Mouse (Mus musculus) monocyte, adult 5-6 weeks (primary cell): Measurements from ENCODE around the gene Sh2d3c. TPM values are rescaled to one million over a fixed set of nuclear protein-coding genes. Genes with fewer than 3 reads are reported as not detected.

Source experiments
- ATAC-seq: fragments of 153-309, 156-312 bp; replicated peaks from 2 replicates; pipeline ENCODE4 v1.8.0; 2017; ENCODE audit warnings: mild to moderate bottlenecking; ENCODE audit not compliant: low TSS enrichment, insufficient number of reproducible peaks, severe bottlenecking, poor library complexity, low FRiP score
- total RNA-seq: library from RNA; stranded (forward); fragments of 200-1000, 200-491, 200-594 nt; gene quantifications from 3 replicates; pipeline ENCODE4 v1.2.3, GENCODE M21; 2017

Sh2d3c gene
- total RNA-seq, 1 experiment from 2014 or later: 37.3 TPM

- ATAC-seq: no peak
Measured at GRCm38 (mm10) chr2:32741273-32742172, 20.7 kb downstream of the Sh2d3c start.

GRCm38 (mm10) chr2:32742173-32742531, 21.3 kb downstream of the Sh2d3c start:
- no peak for ATAC-seq

GRCm38 (mm10) chr2:32744272-32744982, 23.6 kb downstream of the Sh2d3c start:
- ATAC-seq: no peak

DNA sequence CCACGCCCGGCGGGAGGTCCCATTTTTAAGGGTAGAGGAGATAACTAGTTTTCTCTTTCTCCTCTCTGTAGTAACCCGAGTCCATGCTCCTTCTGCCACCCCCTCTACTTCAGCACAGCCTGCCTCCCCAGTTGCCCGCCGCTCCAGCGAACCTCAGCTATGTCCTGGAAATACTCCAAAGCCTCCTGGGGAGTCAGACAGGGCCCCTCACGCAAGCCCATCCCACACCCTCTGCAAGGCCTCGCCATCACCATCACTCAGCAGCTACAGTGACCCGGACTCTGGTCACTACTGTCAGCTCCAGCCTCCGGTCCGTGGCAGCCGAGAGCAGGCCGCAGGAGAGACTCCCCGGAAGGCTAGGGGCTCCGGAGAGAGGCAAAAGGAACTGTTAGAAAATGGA, 28.2 kb downstream of the Sh2d3c start:
- no peak for ATAC-seq

GRCm38 (mm10) chr2:32750199-32750598, 29.3 kb downstream of the Sh2d3c start:
- ATAC-seq: no peak

- ATAC-seq: no peak
Measured at GRCm38 (mm10) chr2:32750887-32751664, 30.2 kb downstream of the Sh2d3c start.

- ATAC-seq: no peak
Measured at GRCm38 (mm10) chr2:32751665-32752033, 30.8 kb downstream of the Sh2d3c start.

- no peak for ATAC-seq
Measured at GRCm38 (mm10) chr2:32752181-32752580, 31.3 kb downstream of the Sh2d3c start.

DNA sequence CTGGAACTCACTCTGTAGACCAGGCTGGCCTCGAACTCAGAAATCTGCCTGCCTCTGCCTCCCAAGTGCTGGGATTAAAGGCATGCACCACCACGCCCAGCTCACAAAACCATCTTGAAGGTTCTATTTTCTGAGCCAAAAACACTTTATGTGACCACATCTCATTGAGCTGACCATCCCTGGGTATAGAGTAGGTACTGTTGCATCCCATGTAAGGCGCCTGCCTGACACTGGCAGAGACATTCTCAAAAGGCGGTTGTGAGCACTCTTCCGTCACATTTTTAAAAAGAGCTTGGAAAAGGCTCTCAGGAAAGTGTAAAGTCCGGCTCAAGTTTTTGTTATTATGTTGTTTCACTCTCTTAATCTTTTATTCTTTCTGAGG, 35.8 kb downstream of the Sh2d3c start:
- no peak for ATAC-seq

- peak; percentile 97 for ATAC-seq
Measured at GRCm38 (mm10) chr2:32757056-32757845, 36.4 kb downstream of the Sh2d3c start, which contains the start of gene Tor2a. TSS of gene Tor2a (plus strand) at chr2:32757234.

GRCm38 (mm10) chr2:32758503-32758902, 37.6 kb downstream of the Sh2d3c start:
- no peak for ATAC-seq

GRCm38 (mm10) chr2:32759001-32759400, 38.1 kb downstream of the Sh2d3c start:
- ATAC-seq: no peak

DNA sequence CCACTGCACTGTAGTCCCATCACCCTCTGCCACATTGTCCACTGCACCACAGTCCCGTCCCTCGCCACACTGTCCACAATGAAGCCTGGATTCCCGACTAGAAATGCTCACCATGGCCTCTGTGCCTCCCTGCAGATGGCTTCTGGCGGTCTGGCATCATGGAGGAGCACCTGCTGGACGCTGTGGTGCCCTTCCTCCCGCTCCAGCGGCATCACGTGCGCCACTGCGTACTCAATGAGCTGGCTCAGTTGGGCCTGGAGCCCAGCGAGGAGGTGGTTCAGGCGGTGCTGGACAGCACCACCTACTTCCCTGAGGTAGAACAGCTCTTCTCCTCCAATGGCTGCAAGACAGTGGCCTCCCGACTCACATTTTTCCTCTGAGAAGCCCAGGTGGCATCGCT, 40.5 kb downstream of the Sh2d3c start:
- no peak for ATAC-seq

GRCm38 (mm10) chr2:32761859-32762258, 41.0 kb downstream of the Sh2d3c start:
- ATAC-seq: no peak

DNA sequence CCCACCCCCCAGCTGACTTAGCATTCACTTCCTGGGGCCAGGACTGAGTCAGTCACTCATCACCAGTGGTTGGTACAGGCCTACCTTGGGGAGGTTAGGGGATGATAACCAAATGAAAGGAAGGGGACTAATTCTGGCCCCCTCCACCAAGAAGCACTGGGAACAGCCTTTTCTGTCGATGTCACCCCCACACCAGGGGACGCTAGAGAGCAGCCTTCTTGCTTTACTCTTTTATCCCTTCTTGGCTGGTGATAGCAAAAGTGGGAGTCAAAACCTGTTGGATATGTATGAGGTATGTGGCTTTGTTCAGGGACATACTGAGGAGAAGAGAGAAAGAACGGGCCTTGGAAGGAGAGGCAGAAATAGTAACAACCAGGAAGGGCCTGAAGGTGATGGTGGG, 42.5 kb downstream of the Sh2d3c start:
- no peak for ATAC-seq

- no peak for ATAC-seq
Measured at GRCm38 (mm10) chr2:32767241-32767640, 46.4 kb downstream of the Sh2d3c start.

DNA sequence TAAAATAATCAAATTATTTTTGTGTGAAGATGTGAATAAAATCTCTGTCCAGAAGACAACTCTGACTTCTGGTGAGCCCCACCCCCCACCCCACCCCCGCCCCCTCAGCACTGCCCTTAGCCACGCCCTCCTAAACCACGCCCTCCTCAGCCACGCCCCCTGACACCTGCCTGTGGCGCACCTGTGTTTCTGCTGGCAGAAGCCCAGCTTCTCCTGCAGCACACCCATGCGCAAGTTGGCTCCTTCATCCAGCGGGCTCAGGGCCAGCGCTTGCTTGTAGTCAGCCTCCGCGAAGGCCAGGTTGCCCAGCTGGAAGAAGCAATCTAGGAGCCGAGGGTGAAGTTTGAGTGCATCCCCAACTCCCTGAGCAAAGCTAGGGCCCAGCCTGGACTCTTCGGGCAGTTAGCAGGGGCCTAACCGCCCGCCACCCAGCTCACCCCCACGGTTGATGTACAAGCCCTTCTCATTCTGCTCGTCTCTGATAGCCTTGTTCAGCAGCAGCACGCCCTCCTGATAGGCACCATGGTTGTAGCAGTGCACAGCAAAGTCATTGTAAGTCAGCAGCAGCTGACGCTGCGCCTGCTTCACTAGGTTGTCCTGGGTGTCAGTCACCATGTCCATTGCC, 47.9 kb downstream of the Sh2d3c start:
- no peak for ATAC-seq
